Mouse (Mus musculus) activated CD4-positive, CD25-positive, alpha-beta regulatory T cell, adult 4 months (primary cell): ENCODE results near the gene Lefty1. TPM values are rescaled to one million over a fixed set of nuclear protein-coding genes. Genes with fewer than 3 reads are reported as not detected.
"Not testable (repeated sequence)": the region's sequence is repeated elsewhere in the genome, so short reads cannot be mapped to it uniquely, and the experiment has no call there.

Experiments used
- ATAC-seq: one replicate; pipeline ENCODE4 v1.8.0; 2017
- polyA plus RNA-seq, 2 experiments: library from polyadenylated mRNA; unstranded; fragments of 100-300 nt; shearing (Covaris generic); gene quantifications; one replicate each; pipeline ENCODE4 v1.2.1; 2017

Gene Lefty1
- polyA plus RNA-seq, 2 experiments from 2014 or later, result not detected

- ATAC-seq, result peak; percentile 34
These were observed 12.4 kb upstream of the Lefty1 start for GRCm38 (mm10) chr1:180922273-180923048.

GRCm38 (mm10) chr1:180924737-180925136, 10.1 kb upstream of the Lefty1 start:
- no peak for ATAC-seq

GRCm38 (mm10) chr1:180926286-180926685, 8.5 kb upstream of the Lefty1 start:
- ATAC-seq, result peak; percentile 80

- no peak for ATAC-seq
These were observed 5.2 kb upstream of the Lefty1 start for GRCm38 (mm10) chr1:180929599-180929998.

GRCm38 (mm10) chr1:180931106-180931505, 3.7 kb upstream of the Lefty1 start:
- ATAC-seq, result no peak

GRCm38 (mm10) chr1:180933659-180934058, 1.2 kb upstream of the Lefty1 start:
- ATAC-seq, result no peak

- ATAC-seq, result not testable (repeated sequence)
These were observed 2.0 kb downstream of the Lefty1 start for GRCm38 (mm10) chr1:180936610-180937398.

GRCm38 (mm10) chr1:180937631-180938030, 2.8 kb downstream of the Lefty1 start:
- ATAC-seq, result not testable (repeated sequence)

- not testable (repeated sequence) for ATAC-seq
These were observed 4.0 kb downstream of the Lefty1 start for GRCm38 (mm10) chr1:180938781-180939180.

- ATAC-seq, result no peak
These were observed 6.1 kb downstream of the Lefty1 start for GRCm38 (mm10) chr1:180940776-180941460.

- ATAC-seq, result no peak
These were observed 6.9 kb downstream of the Lefty1 start for GRCm38 (mm10) chr1:180941726-180942125.

- peak; percentile 74 for ATAC-seq
These were observed 7.6 kb downstream of the Lefty1 start, which contains the start of gene Tmem63a for GRCm38 (mm10) chr1:180942166-180943031. Tmem63a (plus strand) TSS chr1:180942344.

- no peak for ATAC-seq
These were observed 8.3 kb downstream of the Lefty1 start for GRCm38 (mm10) chr1:180943032-180943644.

- ATAC-seq, result no peak
These were observed 9.1 kb downstream of the Lefty1 start for GRCm38 (mm10) chr1:180943896-180944295.

GRCm38 (mm10) chr1:180944553-180944952, 9.7 kb downstream of the Lefty1 start:
- no peak for ATAC-seq

GRCm38 (mm10) chr1:180945001-180945980, 10.5 kb downstream of the Lefty1 start:
- ATAC-seq, result no peak

GRCm38 (mm10) chr1:180946448-180946847, 11.6 kb downstream of the Lefty1 start:
- no peak for ATAC-seq

GRCm38 (mm10) chr1:180952085-180952746, 17.4 kb downstream of the Lefty1 start:
- no peak for ATAC-seq

- ATAC-seq, result no peak
These were observed 18.0 kb downstream of the Lefty1 start for GRCm38 (mm10) chr1:180952808-180953207.

GRCm38 (mm10) chr1:180956401-180956800, 21.6 kb downstream of the Lefty1 start:
- no peak for ATAC-seq
